Mouse (Mus musculus): ENCODE results near the gene Oxsr1.

- no peak for TF ChIP-seq POLR2A (IDR thresholded peaks at IDR 0.05; ENCODE audit: borderline replicate concordance, insufficient read depth, low read length)
- TF ChIP-seq CTCF (IDR thresholded peaks at IDR 0.05; ENCODE audit: borderline replicate concordance, insufficient read depth, low read depth, low read length): no peak
These were observed 102.0 kb downstream of the Oxsr1 start for GRCm38 (mm10) chr9:119220249-119220648.

Data from cerebellum, adult 2 months (tissue).